In genomic region chr13:109243160-109243559, GRCm38 (mm10) we compare ENCODE assay signal across 16 mouse cellular contexts.
A peak's percentile ranks its signal among the peaks of the same experiment; 100 is the strongest.
DNase-seq lines count a peak whose midpoint lies in the region; ATAC-seq and TF ChIP-seq lines count a peak whose summit lies in the region.
"Had no signal": no experiment of that assay in that cellular context is flagged by ENCODE, and none has a peak within 500 bp of the region (broad histone marks: within the 10 kb centered on the region; RNA-seq: fewer than 3 reads in every experiment).

No protein-coding gene starts in this region.

- no peaks in the 10 kb centered on the region for H3K9me3 ChIP-seq in heart, embryonic 11.5 days (replicated peaks; ENCODE audit: control insufficient read depth, low read length)
- H3K9me3 ChIP-seq: embryonic facial prominence, embryonic 15.5 days; heart, embryonic 12.5 days; hindbrain, embryonic 12.5 days; lung, embryonic 15.5 days had no signal

- H3K4me1 ChIP-seq in heart, embryonic 11.5 days (ENCODE audit: control insufficient read depth, insufficient read depth, low read length): no peaks in the 10 kb centered on the region
- H3K4me1 ChIP-seq: hindbrain, embryonic 12.5 days; lung, embryonic 15.5 days had no signal

- ATAC-seq in heart, embryonic 11.5 days (replicated peaks; ENCODE audit: insufficient number of reproducible peaks, low FRiP score, low TSS enrichment): no peak

- no peak for TF ChIP-seq CTCF in brain, embryonic 14.5 days (IDR thresholded peaks at IDR 0.05; ENCODE audit: borderline replicate concordance, extremely low read depth, insufficient read depth, insufficient read length)

- intact Hi-C loops in heart, postnatal 25 days (cut with DNase I): no loop called here

- no peaks in the 10 kb centered on the region for H3K36me3 ChIP-seq in heart, embryonic 11.5 days (ENCODE audit: control insufficient read depth, insufficient read depth, low read length)
- H3K36me3 ChIP-seq: embryonic facial prominence, embryonic 15.5 days; heart, embryonic 12.5 days; hindbrain, embryonic 12.5 days; lung, embryonic 15.5 days had no signal

- no peaks in the 10 kb centered on the region for H3K27me3 ChIP-seq in heart, embryonic 11.5 days (ENCODE audit: control insufficient read depth, insufficient read depth, low read length)
- H3K27me3 ChIP-seq: CH12.LX; embryonic facial prominence, embryonic 15.5 days; heart, embryonic 12.5 days; hindbrain, embryonic 12.5 days; lung, embryonic 15.5 days had no signal

- TF ChIP-seq POLR2A in brain, embryonic 14.5 days (IDR thresholded peaks at IDR 0.05; ENCODE audit: borderline replicate concordance, extremely low read depth, insufficient read depth, insufficient read length, poor library complexity, severe bottlenecking): no peak

- peak; percentile 74 for DNase-seq in heart, adult 11 months
- no peak for DNase-seq in heart, postnatal 25 days (ENCODE audit: low spot score)
- peak; percentile 88 for DNase-seq in 3T3-L1 (ENCODE audit: low read depth, low spot score)
- peak; percentile 78 for DNase-seq in brain, embryonic 14.5 days (ENCODE audit: low read depth)
- peak; percentile 27 for DNase-seq in lung, postnatal 14 days
- no peak for DNase-seq in spleen, adult 18-20 months
- no peak for DNase-seq in cerebellum, postnatal 4 days (ENCODE audit: low spot score in 2 of 2)
- DNase-seq: cerebellum, postnatal 10 days; gastrocnemius, adult 2 months; right cerebral cortex, adult 18-20 months had no signal

- no peak overlapping the region for H3K27ac ChIP-seq in heart, embryonic 11.5 days (ENCODE audit: low read depth, low read length)
- H3K27ac ChIP-seq: embryonic facial prominence, embryonic 15.5 days; gastrocnemius, adult 2 months; hindbrain, embryonic 12.5 days; lung, embryonic 15.5 days had no signal

- WGBS in heart, embryonic 11.5 days (ENCODE audit: insufficient replicate concordance): 79% methylated on average over 3 of the region's 3 CpGs

- H3K9ac ChIP-seq in heart, embryonic 11.5 days (ENCODE audit: low read depth, low read length): no peak overlapping the region
- H3K9ac ChIP-seq: embryonic facial prominence, embryonic 15.5 days; heart, embryonic 12.5 days; hindbrain, embryonic 12.5 days; lung, embryonic 15.5 days had no signal

- H3K4me3 ChIP-seq in heart, embryonic 11.5 days (ENCODE audit: low read depth, low read length): no peak overlapping the region
- H3K4me3 ChIP-seq: embryonic facial prominence, embryonic 15.5 days; gastrocnemius, adult 2 months; heart, embryonic 12.5 days; hindbrain, embryonic 12.5 days; lung, embryonic 15.5 days had no signal

- H3K4me2 ChIP-seq in heart, embryonic 11.5 days: no peak overlapping the region
- H3K4me2 ChIP-seq: heart, embryonic 12.5 days; hindbrain, embryonic 12.5 days; lung, embryonic 15.5 days had no signal

Comparison
In these comparisons a context has a peak if more than half of its experiments do, and no peak if none do; other contexts are left out.
1. DNase-seq: peak in heart, adult 11 months (single experiment), 3T3-L1 (single experiment), brain, embryonic 14.5 days (single experiment) and lung, postnatal 14 days (single experiment); none in heart, postnatal 25 days (single experiment), spleen, adult 18-20 months (0 of 2) and cerebellum, postnatal 4 days (0 of 2).